Mouse (Mus musculus) urinary bladder, postnatal 14 days (tissue): ENCODE measurements around the gene Mosmo.
A peak's percentile ranks its signal among the peaks of the same experiment; 100 is the strongest.

Source experiments
- DNase-seq: peaks from one replicate; pipeline ENCODE4 v3.0.0; 2021; ENCODE audit warnings: low spot score

Mosmo gene

DNA sequence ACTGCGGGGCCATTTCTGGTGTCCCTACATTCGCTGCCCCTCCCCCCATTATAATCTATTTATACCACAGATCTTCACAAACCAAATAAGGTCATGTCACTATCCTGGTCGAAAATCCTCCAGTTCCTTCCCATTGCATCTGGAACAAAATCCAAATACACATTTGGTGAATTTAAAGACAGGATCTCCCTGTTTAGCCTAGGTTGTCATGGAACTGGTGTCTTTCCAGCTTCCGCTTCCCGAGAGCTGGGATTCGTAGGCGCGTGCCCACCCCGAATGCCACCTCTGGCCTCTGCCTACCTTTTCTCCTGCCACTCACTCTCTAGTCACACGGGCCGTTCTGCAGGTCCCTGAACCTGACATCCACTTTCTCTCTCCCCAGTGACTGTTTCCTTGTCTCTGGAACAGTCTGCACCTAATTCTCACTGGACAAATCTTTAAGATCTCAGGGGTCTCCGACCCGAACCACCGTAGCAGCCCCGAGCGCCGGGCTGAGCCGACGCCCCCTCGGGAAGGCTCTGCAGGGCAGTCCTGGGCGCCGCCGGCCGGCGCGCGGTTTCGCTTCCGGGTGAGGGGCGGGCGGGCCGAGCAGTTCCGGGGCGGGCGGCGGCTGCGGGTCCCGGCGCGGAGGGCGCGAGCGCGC lies at the start of gene Mosmo:
Mosmo (plus strand) TSS at position 618 of the 643 bp plus-strand sequence.
- peak; percentile 68 for DNase-seq

GRCm38 (mm10) chr7:120632518-120632917 lies 44.9 kb upstream of the Mosmo start:
- DNase-seq = no peak

- no peak for DNase-seq
Observed at GRCm38 (mm10) chr7:120634301-120634700, 43.1 kb upstream of the Mosmo start.

DNA sequence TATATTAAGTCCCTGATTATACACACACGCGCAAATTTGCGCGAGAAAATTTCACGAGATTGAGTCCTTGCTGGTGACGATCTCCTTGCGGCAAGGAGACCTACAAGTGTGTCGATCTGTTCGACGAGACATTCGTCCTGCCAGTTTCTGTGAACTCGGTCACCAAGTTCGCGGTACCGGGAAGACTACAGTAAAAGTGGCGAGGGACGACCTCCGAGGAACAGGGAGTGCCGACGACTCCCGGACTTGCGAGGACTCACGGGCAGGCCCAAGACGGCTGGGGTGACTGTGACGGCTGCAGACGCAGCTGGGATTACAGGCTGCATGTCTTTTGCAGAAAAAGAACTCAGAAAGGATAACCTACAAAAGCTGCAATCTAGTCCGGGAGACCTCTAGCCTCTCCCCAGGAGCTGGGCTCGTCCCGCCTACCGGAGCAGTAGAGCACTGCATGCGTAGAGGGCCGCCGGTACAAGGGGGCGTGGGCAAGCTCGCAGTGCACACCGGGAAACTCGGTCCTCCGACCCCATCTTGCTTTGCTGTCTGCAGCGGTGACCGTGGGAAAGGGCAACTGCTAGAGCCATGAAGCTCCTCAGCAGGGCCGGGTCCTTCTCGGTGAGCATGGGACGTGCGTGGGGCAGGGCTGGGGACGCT lies 42.6 kb upstream of the Mosmo start, which contains the start of gene Uqcrc2:
Uqcrc2 (plus strand) TSS at position 466 of the 651 bp plus-strand sequence.
- DNase-seq = peak; percentile 87

GRCm38 (mm10) chr7:120635362-120635781 lies 42.0 kb upstream of the Mosmo start:
- no peak for DNase-seq

- no peak for DNase-seq
Observed at GRCm38 (mm10) chr7:120635821-120636220, 41.6 kb upstream of the Mosmo start.

DNA sequence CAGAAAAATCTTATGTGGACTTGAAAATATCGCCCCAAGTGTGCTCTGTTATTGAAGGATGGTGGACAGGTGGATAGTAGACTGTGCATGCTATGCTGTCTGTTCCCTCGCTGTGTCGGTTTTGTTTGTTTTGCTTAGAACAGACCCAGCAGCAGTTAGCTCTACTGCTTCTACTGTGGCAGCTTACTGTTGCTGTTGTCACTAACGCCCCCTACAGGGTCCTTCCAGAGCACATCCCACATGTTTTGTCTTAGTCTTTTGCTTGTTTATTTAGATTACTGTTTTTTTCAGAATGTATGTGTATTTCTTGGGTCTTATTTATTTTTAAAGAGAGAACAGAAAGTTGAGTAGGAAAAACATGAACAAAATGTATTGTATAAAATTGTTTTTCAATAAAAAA lies 34.2 kb upstream of the Mosmo start:
- DNase-seq = no peak

DNA sequence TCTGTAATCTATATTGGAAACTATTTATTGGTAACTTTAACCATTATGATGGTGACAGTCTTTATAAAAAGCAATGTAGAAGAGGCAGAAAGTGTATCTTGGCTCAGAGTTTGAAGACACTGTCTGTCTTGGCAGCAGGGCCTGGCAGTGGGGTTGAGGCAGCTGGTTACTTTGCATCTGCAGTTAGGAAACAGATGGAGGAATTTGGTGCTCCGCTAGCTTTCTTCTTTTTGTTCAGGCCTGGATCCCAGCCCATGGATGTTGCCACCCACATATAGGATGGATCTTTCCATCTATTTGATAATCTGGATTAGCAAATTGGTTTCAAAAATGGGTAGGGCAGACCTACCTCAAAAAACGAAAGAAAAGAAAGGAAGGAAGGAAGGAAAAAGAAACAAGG lies 29.6 kb upstream of the Mosmo start:
- DNase-seq = no peak

- no peak for DNase-seq
Observed at GRCm38 (mm10) chr7:120662079-120662478, 15.3 kb upstream of the Mosmo start.

DNA sequence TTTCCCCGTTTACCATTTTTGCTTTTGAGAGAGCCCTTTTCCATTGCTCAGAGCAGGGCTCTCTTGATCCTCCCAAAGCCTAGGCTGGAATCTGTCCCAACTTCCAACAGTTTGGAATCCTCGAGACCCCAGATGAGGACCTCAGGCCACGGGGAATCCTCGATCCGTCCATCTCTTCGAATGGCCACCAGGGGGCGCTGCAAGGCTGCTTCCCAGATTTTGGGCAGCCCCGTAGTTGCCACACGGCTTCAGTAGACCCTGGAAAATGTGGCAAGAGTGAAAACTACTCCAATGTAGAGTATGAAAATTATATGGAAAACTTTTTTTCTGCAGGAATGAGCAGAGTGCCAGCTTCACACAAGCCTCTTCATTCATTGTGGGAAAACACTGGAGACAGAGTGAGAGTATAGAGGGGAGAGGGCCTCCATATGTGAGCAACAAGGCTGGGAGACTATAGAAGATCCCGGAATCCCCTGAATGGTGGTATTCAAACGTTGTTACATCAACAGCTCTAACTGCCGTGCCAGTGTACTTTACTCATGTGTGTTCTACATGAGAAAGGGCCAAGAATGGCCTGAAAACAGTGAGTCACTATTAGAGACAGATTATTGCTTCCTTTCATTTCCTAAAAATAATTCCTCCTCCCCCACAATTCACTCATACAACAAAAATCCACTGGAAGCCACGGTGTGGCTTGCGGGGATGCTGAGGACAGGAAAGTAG lies 7.1 kb upstream of the Mosmo start, which contains the start of gene Pdzd9:
Pdzd9 (minus strand) TSS at position 191 of the 723 bp plus-strand sequence.
- peak; percentile 74 for DNase-seq

DNA sequence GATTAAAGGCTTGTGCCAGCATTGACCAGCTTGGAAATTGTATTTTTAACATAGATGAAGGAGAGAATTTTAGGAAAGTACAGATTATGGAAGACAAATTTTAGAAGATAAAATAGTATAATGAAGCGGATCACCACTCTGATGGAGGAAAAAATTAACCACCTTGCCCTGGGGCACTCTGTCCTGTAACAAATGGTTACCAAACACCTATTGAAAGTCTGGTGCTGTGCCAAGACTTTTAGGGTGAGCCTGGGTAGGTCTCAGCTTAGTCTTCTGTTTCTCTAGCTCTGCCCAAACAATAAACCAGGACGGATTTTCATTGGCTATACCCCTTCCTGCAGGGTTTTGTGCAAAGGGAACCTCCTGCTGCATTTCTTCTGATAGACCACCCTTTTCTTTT lies 6.1 kb upstream of the Mosmo start:
- DNase-seq = no peak

DNA sequence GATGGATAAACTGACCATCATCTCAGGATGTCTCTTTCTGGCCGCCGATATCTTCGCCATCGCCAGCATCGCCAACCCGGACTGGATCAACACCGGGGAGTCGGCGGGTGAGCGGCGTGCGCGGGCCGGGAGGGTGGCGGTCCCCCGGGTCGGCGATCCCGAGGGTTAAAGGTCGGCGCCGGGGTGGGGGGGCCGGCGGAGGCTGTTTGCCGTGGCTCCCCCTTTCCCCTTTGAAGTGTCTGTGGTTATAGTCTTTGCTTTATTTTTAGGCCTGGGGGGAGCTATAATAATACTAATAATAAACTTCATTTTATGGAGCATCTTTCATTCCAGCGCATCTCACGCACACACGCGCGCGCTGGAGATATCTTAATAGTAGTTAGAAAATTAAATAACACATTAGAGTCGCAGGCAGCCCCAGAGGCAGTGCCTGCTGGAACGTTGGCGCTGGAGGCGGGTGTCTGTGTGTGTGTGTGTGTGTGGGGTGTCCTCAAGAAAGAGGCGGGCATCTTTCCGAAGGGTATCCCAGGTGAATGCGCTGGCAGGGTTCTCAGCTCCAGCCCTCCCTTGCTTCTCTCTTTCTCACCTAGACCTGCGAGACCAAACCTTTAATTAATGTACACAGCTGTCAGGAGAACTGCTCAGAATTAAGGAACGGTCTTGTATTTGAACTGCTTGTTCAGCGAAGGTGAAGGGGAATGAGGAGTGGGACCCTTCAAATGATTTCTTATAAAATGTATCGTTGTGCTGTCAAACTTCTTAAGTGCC lies 530 bp downstream of the Mosmo start:
- peak; percentile 23 for DNase-seq

DNA sequence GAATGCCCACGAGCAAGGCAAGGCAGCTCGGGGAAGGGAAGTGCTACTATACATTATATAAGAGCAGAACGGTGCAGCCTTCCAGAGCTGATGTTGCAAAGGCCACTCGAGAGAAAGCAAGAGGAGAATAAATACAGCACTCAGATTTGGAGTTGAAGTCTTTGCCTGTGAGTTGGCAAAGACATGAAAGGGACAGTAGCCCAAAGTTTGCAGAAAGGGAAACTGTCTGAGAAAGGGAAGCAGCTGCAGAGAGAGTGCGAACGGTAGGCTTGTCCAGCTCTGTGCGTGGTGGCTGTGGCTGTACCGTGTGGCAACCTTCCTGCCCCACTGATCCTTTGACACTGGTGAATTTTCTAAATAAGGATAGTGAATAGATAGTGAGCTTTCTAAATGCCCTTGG lies 1.6 kb downstream of the Mosmo start:
- DNase-seq = no peak

DNA sequence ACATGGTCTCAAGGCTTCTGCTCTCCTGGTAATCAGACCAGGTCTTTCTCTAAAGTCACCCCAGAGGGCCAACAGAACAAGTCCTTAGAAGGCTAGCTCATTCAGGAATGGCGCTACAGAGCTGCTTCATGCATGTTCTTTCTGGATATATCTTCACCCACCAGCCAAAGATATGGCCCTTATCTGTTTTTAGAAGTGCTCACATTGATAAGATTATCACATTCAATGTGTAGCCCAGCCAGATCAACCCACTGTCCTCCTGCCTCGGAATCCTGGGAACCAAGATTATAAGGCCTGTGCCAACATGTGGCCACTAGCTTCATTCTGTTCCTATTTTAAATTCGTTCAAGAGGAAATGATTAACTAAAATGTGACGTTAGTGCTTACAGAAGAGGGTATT lies 4.6 kb downstream of the Mosmo start:
- no peak for DNase-seq

DNA sequence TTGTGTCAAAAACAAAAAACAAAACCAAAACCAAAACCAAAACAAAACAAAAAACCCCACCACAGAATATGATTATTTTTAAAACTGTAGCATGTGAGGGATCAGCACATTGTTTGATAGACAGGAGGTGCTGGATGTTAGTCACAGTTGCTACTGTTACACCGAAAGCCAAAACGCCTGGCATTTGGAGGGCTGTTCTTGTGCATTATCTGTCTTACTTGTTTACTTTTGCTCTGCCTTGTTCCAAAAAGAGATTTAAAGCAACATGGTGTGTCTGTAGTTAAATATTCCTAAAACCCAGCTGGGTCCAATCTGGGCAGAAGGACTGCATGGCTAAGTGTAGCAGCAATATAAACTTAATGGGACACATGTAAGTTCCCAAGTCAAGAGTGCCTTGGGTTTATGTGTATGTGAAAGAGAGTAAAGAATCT lies 7.3 kb downstream of the Mosmo start:
- DNase-seq = no peak

GRCm38 (mm10) chr7:120685227-120685626 lies 7.8 kb downstream of the Mosmo start:
- no peak for DNase-seq

DNA sequence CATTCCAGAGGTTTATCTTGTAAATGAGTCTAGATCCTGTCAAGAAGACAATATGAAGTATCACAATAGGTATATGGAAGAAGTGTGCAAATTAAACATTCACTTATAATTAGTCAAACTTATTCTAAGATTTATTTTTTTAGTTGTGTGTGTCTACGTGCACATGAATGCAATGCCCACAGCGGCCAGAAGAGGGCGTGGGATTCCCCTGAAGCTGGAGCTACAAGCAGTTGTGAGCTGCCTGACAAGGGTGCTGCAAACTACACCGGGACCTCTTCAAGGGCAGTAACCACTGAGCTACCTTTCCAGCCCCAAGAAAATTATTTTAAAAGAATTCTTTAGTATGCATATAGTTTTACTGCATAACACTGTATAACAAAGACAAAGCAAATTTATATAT lies 13.2 kb downstream of the Mosmo start:
- no peak for DNase-seq

- DNase-seq = no peak
Observed at GRCm38 (mm10) chr7:120693831-120694375, 16.5 kb downstream of the Mosmo start.

GRCm38 (mm10) chr7:120695196-120695595 lies 17.8 kb downstream of the Mosmo start:
- DNase-seq = no peak

DNA sequence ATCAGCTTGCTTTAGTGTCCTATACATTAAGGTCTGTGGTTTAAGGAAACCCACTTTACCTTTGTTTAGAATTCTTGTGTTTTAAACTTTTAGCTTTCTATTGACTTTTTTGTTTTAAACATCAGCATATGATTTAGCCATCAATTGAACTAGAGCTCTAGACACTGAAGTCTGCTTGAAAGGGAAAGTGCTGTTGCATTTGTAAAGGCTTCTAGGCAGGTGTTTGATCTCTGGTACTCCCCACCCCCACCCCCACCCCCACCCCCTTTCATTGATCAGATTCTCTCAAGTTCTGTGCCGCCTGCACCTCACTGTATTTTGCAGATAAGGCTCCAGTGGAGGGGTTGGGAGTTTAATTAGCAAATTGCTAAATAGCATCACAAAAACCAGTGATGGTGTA lies 18.2 kb downstream of the Mosmo start:
- DNase-seq = no peak

GRCm38 (mm10) chr7:120696331-120696730 lies 18.9 kb downstream of the Mosmo start:
- DNase-seq = no peak

GRCm38 (mm10) chr7:120699586-120699985 lies 22.2 kb downstream of the Mosmo start:
- DNase-seq = no peak
